Mouse (Mus musculus) heart, postnatal 0 days (tissue): ENCODE measurements around the gene Prr5l.

Source experiments
- CTCF ChIP-seq: IDR thresholded peaks from 2 replicates; pipeline ENCODE4 v1.5.1; 2016; ENCODE audit warnings: antibody characterized with exemption, control low read depth, low read depth
- EP300 ChIP-seq: IDR thresholded peaks from 2 replicates; pipeline ENCODE4 v1.6.1; 2016; ENCODE audit warnings: antibody characterized with exemption, low read depth

- TF ChIP-seq CTCF: peak; percentile 77
- no peak for TF ChIP-seq EP300
Observed at GRCm38 (mm10) chr2:101796287-101797115, 86.3 kb downstream of the Prr5l start.
